19 mouse cellular contexts compared by ENCODE assay signal in genomic region chr14:31362236-31362635, GRCm38 (mm10). TPM values are rescaled to one million over a fixed set of nuclear protein-coding genes. Genes with fewer than 3 reads are reported as not detected.
A peak's percentile ranks its signal among the peaks of the same experiment; 100 is the strongest.
DNase-seq lines count a peak whose midpoint lies in the region; ATAC-seq and TF ChIP-seq lines count a peak whose summit lies in the region.
"Had no signal": no experiment of that assay in that cellular context is flagged by ENCODE, and none has a peak within 500 bp of the region (broad histone marks: within the 10 kb centered on the region; RNA-seq: fewer than 3 reads in every experiment).

No protein-coding gene starts in this region.

- peaks cover 6% of the 10 kb centered on the region for H3K36me3 ChIP-seq in kidney, adult 2 months (ENCODE audit: control insufficient read depth, insufficient read depth, low read length)
- peaks cover 39% of the 10 kb centered on the region for H3K36me3 ChIP-seq in kidney, embryonic 16.5 days (ENCODE audit: insufficient read depth, low read length)

- no peak overlapping the region for H3K4me2 ChIP-seq in kidney, embryonic 16.5 days (replicated peaks; ENCODE audit: low read depth, low read length)

- WGBS in kidney, adult 2 months, result 39% methylated on average over 2 of the region's 2 CpGs
- 88% methylated on average over 2 of the region's 2 CpGs for WGBS in kidney, embryonic 16.5 days

- TF ChIP-seq CTCF in kidney, adult 2 months (conservative IDR thresholded peaks at IDR 0.05; ENCODE audit: insufficient read depth, insufficient read length, low read depth, low read length), result no peak

- DNase-seq in kidney, adult 2 months, result peak; percentile 52
- DNase-seq in kidney, adult 11 months, result no peak
- DNase-seq in kidney, adult 9 months, result peak; percentile 51
- DNase-seq: adrenal gland, adult 2 months; adrenal gland, adult 8-10 months; adrenal gland, postnatal 10 days; adrenal gland, postnatal 14 days; adrenal gland, postnatal 25 days; adrenal gland, postnatal 36 days; B cell, adult 2 months; cerebellum, adult 11 months; cerebellum, adult 11-12 months; cerebellum, adult 18-20 months had no signal

- no peak overlapping the region for H3K9ac ChIP-seq in kidney, embryonic 16.5 days (replicated peaks; ENCODE audit: low read length)

- no peak overlapping the region for H3K4me3 ChIP-seq in kidney, adult 2 months (ENCODE audit: insufficient read depth, low read depth, low read length)
- no peak overlapping the region for H3K4me3 ChIP-seq in kidney, embryonic 16.5 days (ENCODE audit: low read length)

- peaks cover 9% of the 10 kb centered on the region; the same call in 1 of the 2 replicates for H3K4me1 ChIP-seq in kidney, adult 2 months (ENCODE audit: control insufficient read depth, insufficient read depth, low read length)
- H3K4me1 ChIP-seq in kidney, embryonic 16.5 days (ENCODE audit: insufficient read depth, low read length), result no peaks in the 10 kb centered on the region

- TF ChIP-seq POLR2A in kidney, adult 2 months (IDR thresholded peaks at IDR 0.05; ENCODE audit: low read depth, low read length), result no peak

- H3K27me3 ChIP-seq in kidney, adult 2 months (replicated peaks; ENCODE audit: control insufficient read depth, insufficient read depth, low read length), result no peaks in the 10 kb centered on the region
- no peaks in the 10 kb centered on the region for H3K27me3 ChIP-seq in kidney, embryonic 16.5 days (ENCODE audit: insufficient read depth, low read length)
- H3K27me3 ChIP-seq: CH12.LX, Patski had no signal

- peak overlapping the region; percentile 52 for H3K27ac ChIP-seq in kidney, adult 2 months (ENCODE audit: insufficient read depth, low read depth, low read length)
- H3K27ac ChIP-seq in kidney, embryonic 16.5 days (ENCODE audit: low read length), result no peak overlapping the region

- no peaks in the 10 kb centered on the region for H3K9me3 ChIP-seq in kidney, embryonic 16.5 days (ENCODE audit: low read length)
- H3K9me3 ChIP-seq: G1E had no signal

- ATAC-seq in kidney, embryonic 16.5 days (ENCODE audit: low FRiP score, low TSS enrichment), result no peak
- ATAC-seq: activated CD4-positive, CD25-positive, alpha-beta regulatory T cell, adult 4 months; CD4-positive, CD25-positive, alpha-beta regulatory T cell, adult 4 months; Patski had no signal

RNA-seq across cellular contexts. Expression of gene Capn7, which starts 25.8 kb away (rescaled TPM):
- polyA plus RNA-seq in kidney, adult 2 months (2012; rRNA removed), result 13.6 and 16.2 TPM in 2 replicates
- 45.0 and 48.8 TPM in 2 replicates for polyA plus RNA-seq in kidney, embryonic 16.5 days (2015; fragmentation: Nextera tagmentation; extraction: Ambion mirVana)

RNA-seq across cellular contexts. Expression of gene Dnah1, which starts 38.5 kb away (rescaled TPM):
- polyA plus RNA-seq in kidney, adult 2 months (2012; rRNA removed), result 0.35 and 0.41 TPM in 2 replicates
- polyA plus RNA-seq in kidney, embryonic 16.5 days (2015; fragmentation: Nextera tagmentation; extraction: Ambion mirVana), result 7.4 and 7.7 TPM in 2 replicates
- polyA plus RNA-seq: G1E had no signal
